Mouse (Mus musculus) C2C12 (cell line): ENCODE measurements around the gene Zkscan17.

ENCODE experiments used
- CEBPB ChIP-seq: IDR thresholded peaks from one replicate; pipeline ENCODE4 v1.6.1; 2011; ENCODE audit warnings: low read depth, mild to moderate bottlenecking, control low read depth, moderate library complexity
- CTCF ChIP-seq: IDR thresholded peaks from one replicate; pipeline ENCODE4 v1.5.1; 2011; ENCODE audit not compliant: control insufficient read depth, insufficient read depth, insufficient read length
- MAX ChIP-seq: IDR thresholded peaks from one replicate; pipeline ENCODE4 v1.6.1; 2011; ENCODE audit warnings: mild to moderate bottlenecking, control low read depth
- MYOG ChIP-seq: IDR thresholded peaks from one replicate; pipeline ENCODE4 v1.6.1; 2011; ENCODE audit not compliant: control insufficient read depth, insufficient read length; ENCODE audit errors: extremely low read depth

- no peak for TF ChIP-seq CTCF
- no peak for TF ChIP-seq CEBPB
- TF ChIP-seq MAX = no peak
- no peak for TF ChIP-seq MYOG
Observed at GRCm38 (mm10) chr11:59524150-59524549, 2.4 kb downstream of the Zkscan17 start.
